Mouse (Mus musculus) C2C12 (cell line): ENCODE results near the gene Chrna9. TPM values are rescaled to one million over a fixed set of nuclear protein-coding genes. Genes with fewer than 3 reads are reported as not detected.

Experiments used
- H3K27me3 ChIP-seq: one replicate; pipeline ENCODE4 v1.6.1; 2011; ENCODE audit not compliant: control insufficient read depth, insufficient read depth, insufficient read length
- H3K36me3 ChIP-seq: one replicate; pipeline ENCODE4 v1.6.1; 2011; ENCODE audit not compliant: control insufficient read depth, insufficient read depth
- H3K4me3 ChIP-seq: one replicate; pipeline ENCODE4 v1.5.1; 2011; ENCODE audit warnings: mild to moderate bottlenecking, control low read depth; ENCODE audit not compliant: poor library complexity, insufficient read depth, severe bottlenecking
- H3K79me2 ChIP-seq: one replicate; pipeline ENCODE4 v1.6.1; 2011; ENCODE audit not compliant: control insufficient read depth, insufficient read depth
- H3K79me3 ChIP-seq: one replicate; pipeline ENCODE4 v1.6.1; 2011; ENCODE audit warnings: low read depth, control low read depth
- H3ac ChIP-seq: one replicate; pipeline ENCODE3; 2011; ENCODE audit warnings: low read depth; ENCODE audit not compliant: control insufficient read depth, insufficient read length
- CEBPB ChIP-seq: IDR thresholded peaks from one replicate; pipeline ENCODE4 v1.6.1; 2011; ENCODE audit warnings: low read depth, mild to moderate bottlenecking, control low read depth, moderate library complexity
- CTCF ChIP-seq: IDR thresholded peaks from one replicate; pipeline ENCODE4 v1.5.1; 2011; ENCODE audit not compliant: control insufficient read depth, insufficient read depth, insufficient read length
- FOSL1 ChIP-seq: IDR thresholded peaks from one replicate; pipeline ENCODE4 v1.8.0; 2011; ENCODE audit warnings: mild to moderate bottlenecking, low read length; ENCODE audit not compliant: poor library complexity, insufficient read depth, severe bottlenecking
- MAX ChIP-seq: IDR thresholded peaks from one replicate; pipeline ENCODE4 v1.6.1; 2011; ENCODE audit warnings: mild to moderate bottlenecking, control low read depth
- MYOD1 ChIP-seq: IDR thresholded peaks from one replicate; pipeline ENCODE4 v1.6.1; 2011; ENCODE audit warnings: low read depth; ENCODE audit not compliant: control insufficient read depth, insufficient read length
- MYOG ChIP-seq: IDR thresholded peaks from one replicate; pipeline ENCODE4 v1.6.1; 2011; ENCODE audit not compliant: control insufficient read depth, insufficient read length; ENCODE audit errors: extremely low read depth
- USF1 ChIP-seq: IDR thresholded peaks from one replicate; pipeline ENCODE4 v1.6.1; 2011; ENCODE audit warnings: low read depth, mild to moderate bottlenecking, control low read depth, moderate library complexity
- polyA plus RNA-seq: library from polyadenylated mRNA; unstranded; fragments of >200 nt; fragmentation: generic; extraction: Trizol; gene quantifications from one replicate; pipeline ENCODE4 v1.2.1, GENCODE M21; 2012; ENCODE audit warnings: missing spikeins

The Chrna9 gene
- polyA plus RNA-seq, 1 experiment = not detected

- H3K27me3 ChIP-seq = peaks cover 4% of the 10 kb centered on the region
- TF ChIP-seq MAX (no peak), CTCF (no peak), USF1 (no peak), MYOG (no peak), CEBPB (no peak), FOSL1 (no peak), MYOD1 (no peak)
- no peaks in the 10 kb centered on the region for H3K79me3 ChIP-seq
- no peak overlapping the region for H3ac ChIP-seq
- no peaks in the 10 kb centered on the region for H3K79me2 ChIP-seq
- H3K36me3 ChIP-seq = no peaks in the 10 kb centered on the region
- no peak overlapping the region for H3K4me3 ChIP-seq
These were observed 14.8 kb upstream of the Chrna9 start for GRCm38 (mm10) chr5:65919904-65920303.

GRCm38 (mm10) chr5:65920701-65921426 is 13.9 kb upstream of the Chrna9 start:
- Histone ChIP-seq H3K79me3 (no peaks in the 10 kb centered on the region), H3ac (no peak overlapping the region), H3K36me3 (no peaks in the 10 kb centered on the region), H3K79me2 (no peaks in the 10 kb centered on the region), H3K4me3 (no peak overlapping the region), H3K27me3 (peaks cover 4% of the 10 kb centered on the region)
- TF ChIP-seq FOSL1 (no peak), MAX (no peak), CEBPB (no peak), MYOG (no peak), MYOD1 (no peak), CTCF (no peak), USF1 (no peak)

GRCm38 (mm10) chr5:65921477-65922138 is 13.1 kb upstream of the Chrna9 start:
- H3ac ChIP-seq = no peak overlapping the region

GRCm38 (mm10) chr5:65926666-65927065 is 8.1 kb upstream of the Chrna9 start:
- H3K36me3 ChIP-seq = no peaks in the 10 kb centered on the region
- H3K79me2 ChIP-seq = no peaks in the 10 kb centered on the region
- peaks cover 4% of the 10 kb centered on the region for H3K27me3 ChIP-seq
- H3K4me3 ChIP-seq = no peak overlapping the region
- H3K79me3 ChIP-seq = no peaks in the 10 kb centered on the region
- no peak overlapping the region for H3ac ChIP-seq
- no peak for TF ChIP-seq MAX
- TF ChIP-seq MYOD1 = no peak
- TF ChIP-seq CEBPB = no peak
- TF ChIP-seq CTCF = no peak
- TF ChIP-seq USF1 = no peak
- TF ChIP-seq MYOG = no peak
- TF ChIP-seq FOSL1 = no peak

More at GRCm38 (mm10) chr5:65921477-65922138, 13.1 kb upstream of the Chrna9 start:
- peaks cover 4% of the 10 kb centered on the region for H3K27me3 ChIP-seq
- H3K79me2 ChIP-seq = no peaks in the 10 kb centered on the region
- H3K79me3 ChIP-seq = no peaks in the 10 kb centered on the region
- TF ChIP-seq MYOG = no peak
- TF ChIP-seq CTCF = no peak
- no peak for TF ChIP-seq USF1
- TF ChIP-seq CEBPB = no peak
- no peak for TF ChIP-seq MAX
- TF ChIP-seq FOSL1 = no peak
- TF ChIP-seq MYOD1 = no peak
- no peak overlapping the region for H3K4me3 ChIP-seq
- no peaks in the 10 kb centered on the region for H3K36me3 ChIP-seq

- no peaks in the 10 kb centered on the region for H3K36me3 ChIP-seq
- H3K4me3 ChIP-seq = no peak overlapping the region
- no peaks in the 10 kb centered on the region for H3K79me2 ChIP-seq
- no peak overlapping the region for H3ac ChIP-seq
- no peaks in the 10 kb centered on the region for H3K27me3 ChIP-seq
- TF ChIP-seq MYOD1 (no peak), MAX (no peak), CTCF (no peak), MYOG (no peak), FOSL1 (no peak), USF1 (no peak), CEBPB (no peak)
- H3K79me3 ChIP-seq = no peaks in the 10 kb centered on the region
These were observed 5.6 kb upstream of the Chrna9 start for GRCm38 (mm10) chr5:65929162-65929561.

- no peaks in the 10 kb centered on the region for H3K27me3 ChIP-seq
These were observed 4.5 kb upstream of the Chrna9 start for GRCm38 (mm10) chr5:65930171-65930570.

More at GRCm38 (mm10) chr5:65930171-65930570, 4.5 kb upstream of the Chrna9 start:
- Histone ChIP-seq H3ac (no peak overlapping the region), H3K4me3 (no peak overlapping the region), H3K36me3 (no peaks in the 10 kb centered on the region), H3K79me3 (no peaks in the 10 kb centered on the region), H3K79me2 (no peaks in the 10 kb centered on the region)
- no peak for TF ChIP-seq CEBPB
- TF ChIP-seq FOSL1 = no peak
- no peak for TF ChIP-seq CTCF
- TF ChIP-seq MAX = no peak
- TF ChIP-seq MYOD1 = no peak
- TF ChIP-seq MYOG = no peak
- no peak for TF ChIP-seq USF1
